ENCODE assay signal across 12 mouse cellular contexts in the genomic region with DNA sequence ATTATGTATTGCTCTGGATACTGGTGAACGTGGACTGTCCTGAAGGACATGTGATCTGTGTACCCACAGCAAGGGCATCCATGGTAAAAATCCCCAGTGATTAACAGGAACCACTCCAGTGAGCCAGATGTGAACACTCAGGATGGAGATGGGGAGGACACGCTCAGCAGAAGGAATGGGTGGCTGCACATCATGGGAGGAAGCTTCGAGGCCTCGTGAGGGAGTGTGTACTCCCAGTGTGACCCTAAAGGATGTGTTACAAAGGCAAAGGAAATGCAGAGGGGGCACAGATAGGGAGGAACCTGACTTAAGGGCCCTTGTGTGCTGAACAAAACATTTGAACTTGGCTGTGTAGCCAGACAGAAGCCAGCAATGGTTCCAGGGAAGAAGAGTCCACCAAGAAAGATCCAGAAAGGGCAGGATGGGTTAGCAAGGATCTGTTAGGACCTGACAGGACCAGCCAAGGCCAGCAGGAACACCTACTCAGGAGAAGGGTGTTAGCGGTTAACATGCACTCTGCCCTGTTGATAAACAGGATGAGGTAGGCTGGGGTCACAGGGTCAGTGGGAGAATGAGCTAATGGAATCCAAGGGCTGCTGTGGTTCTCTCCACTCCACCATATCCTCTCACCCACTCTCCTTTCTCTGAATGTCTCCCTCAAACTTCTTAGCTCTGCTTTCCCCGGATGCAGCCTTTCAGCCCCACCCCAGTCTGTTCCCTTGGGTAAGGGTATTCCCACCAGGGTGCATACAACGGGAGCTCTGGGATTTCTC. TPM values are rescaled to one million over a fixed set of nuclear protein-coding genes. Genes with fewer than 3 reads are reported as not detected.
DNase-seq lines count a peak whose midpoint lies in the region; ATAC-seq and TF ChIP-seq lines count a peak whose summit lies in the region.
"Had no signal": no experiment of that assay in that cellular context is flagged by ENCODE, and none has a peak within 500 bp of the region (broad histone marks: within the 10 kb centered on the region; RNA-seq: fewer than 3 reads in every experiment).

No protein-coding gene starts in this region.

- 0 out of 2 replicates have a peak, but pooled peaks cover 3% of the 10 kb centered on the region for H3K9me3 ChIP-seq in forebrain, embryonic 10.5 days
- H3K9me3 ChIP-seq in forebrain, embryonic 14.5 days (replicated peaks; ENCODE audit: control insufficient read depth, low read length), result no peaks in the 10 kb centered on the region; the same call in 1 of the 2 replicates
- peaks cover 4% of the 10 kb centered on the region; the same call in 1 of the 2 replicates for H3K9me3 ChIP-seq in limb, embryonic 12.5 days
- no peaks in the 10 kb centered on the region for H3K9me3 ChIP-seq in limb, embryonic 10.5 days (replicated peaks)
- H3K9me3 ChIP-seq in embryonic facial prominence, embryonic 11.5 days (replicated peaks; ENCODE audit: control insufficient read depth, low read length), result no peaks in the 10 kb centered on the region
- no peaks in the 10 kb centered on the region for H3K9me3 ChIP-seq in liver, postnatal 0 days (ENCODE audit: low read length)
- H3K9me3 ChIP-seq: limb, embryonic 15.5 days; midbrain, embryonic 10.5 days had no signal

- TF ChIP-seq CTCF in liver, postnatal 0 days (IDR thresholded peaks at IDR 0.05; ENCODE audit: low read depth), result no peak
- TF ChIP-seq CTCF in gastrocnemius, adult 2 months (IDR thresholded peaks at IDR 0.05), result no peak

- 68% methylated on average over 7 of the region's 7 CpGs for WGBS in forebrain, embryonic 10.5 days
- WGBS in forebrain, embryonic 14.5 days, result 65% methylated on average over 7 of the region's 7 CpGs
- 67% methylated on average over 7 of the region's 7 CpGs for WGBS in limb, embryonic 12.5 days
- WGBS in limb, embryonic 10.5 days, result 67% methylated on average over 7 of the region's 7 CpGs
- WGBS in embryonic facial prominence, embryonic 11.5 days, result 59% methylated on average over 7 of the region's 7 CpGs
- 40% methylated on average over 7 of the region's 7 CpGs for WGBS in liver, postnatal 0 days (ENCODE audit: insufficient replicate concordance)

- intact Hi-C loops in gastrocnemius, adult 2 months (cut with DNase I), result no loop called here

- H3K4me1 ChIP-seq in forebrain, embryonic 10.5 days, result peaks cover 21% of the 10 kb centered on the region
- H3K4me1 ChIP-seq in forebrain, embryonic 14.5 days (ENCODE audit: control insufficient read depth, insufficient read depth, low read length), result no peaks in the 10 kb centered on the region
- peaks cover 4% of the 10 kb centered on the region; the same call in 1 of the 2 replicates for H3K4me1 ChIP-seq in limb, embryonic 12.5 days (replicated peaks)
- peaks cover 17% of the 10 kb centered on the region for H3K4me1 ChIP-seq in limb, embryonic 10.5 days
- H3K4me1 ChIP-seq in embryonic facial prominence, embryonic 11.5 days (ENCODE audit: control insufficient read depth, insufficient read depth, low read length), result no peaks in the 10 kb centered on the region
- H3K4me1 ChIP-seq in liver, postnatal 0 days (ENCODE audit: insufficient read depth), result no peaks in the 10 kb centered on the region

- H3K4me3 ChIP-seq in forebrain, embryonic 10.5 days, result no peak overlapping the region
- H3K4me3 ChIP-seq in forebrain, embryonic 14.5 days (ENCODE audit: low read depth, low read length), result no peak overlapping the region
- H3K4me3 ChIP-seq in limb, embryonic 12.5 days (replicated peaks), result no peak overlapping the region
- H3K4me3 ChIP-seq in limb, embryonic 10.5 days, result no peak overlapping the region
- H3K4me3 ChIP-seq in embryonic facial prominence, embryonic 11.5 days (ENCODE audit: low read depth, low read length), result no peak overlapping the region
- H3K4me3 ChIP-seq in liver, postnatal 0 days (ENCODE audit: low read depth, low read length), result no peak overlapping the region
- no peak overlapping the region for H3K4me3 ChIP-seq in gastrocnemius, adult 2 months
- H3K4me3 ChIP-seq: heart, adult 2 months; limb, embryonic 15.5 days; midbrain, embryonic 10.5 days; myocyte had no signal

- no peak overlapping the region for H3K4me2 ChIP-seq in forebrain, embryonic 14.5 days (ENCODE audit: low read length)
- H3K4me2 ChIP-seq in limb, embryonic 12.5 days, result no peak overlapping the region
- no peak overlapping the region for H3K4me2 ChIP-seq in embryonic facial prominence, embryonic 11.5 days (ENCODE audit: low read depth, low read length)
- H3K4me2 ChIP-seq in liver, postnatal 0 days (ENCODE audit: low read depth, low read length), result no peak overlapping the region
- H3K4me2 ChIP-seq: limb, embryonic 15.5 days had no signal

- H3K27ac ChIP-seq in forebrain, embryonic 10.5 days, result peak overlapping the region; percentile 3; the same call in 1 of the 2 replicates
- H3K27ac ChIP-seq in forebrain, embryonic 14.5 days (ENCODE audit: low read depth, low read length), result no peak overlapping the region
- no peak overlapping the region for H3K27ac ChIP-seq in limb, embryonic 12.5 days
- H3K27ac ChIP-seq in limb, embryonic 10.5 days, result no peak overlapping the region
- H3K27ac ChIP-seq in embryonic facial prominence, embryonic 11.5 days (replicated peaks; ENCODE audit: low read depth, low read length), result no peak overlapping the region
- H3K27ac ChIP-seq in liver, postnatal 0 days (ENCODE audit: low read depth), result no peak overlapping the region
- H3K27ac ChIP-seq in gastrocnemius, adult 2 months, result no peak overlapping the region
- H3K27ac ChIP-seq: heart, adult 2 months; limb, embryonic 15.5 days; midbrain, embryonic 10.5 days had no signal

- no peak for ATAC-seq in forebrain, embryonic 14.5 days
- 0 out of 2 replicates have a peak, but pooled peaks have one; percentile 8 for ATAC-seq in limb, embryonic 12.5 days (ENCODE audit: insufficient number of reproducible peaks, insufficient read depth, low FRiP score, low TSS enrichment, low read depth)
- ATAC-seq in embryonic facial prominence, embryonic 11.5 days (replicated peaks; ENCODE audit: insufficient number of reproducible peaks, low FRiP score, low TSS enrichment, low read depth), result 0 out of 2 replicates have a peak, but pooled peaks have one; percentile 18
- ATAC-seq in liver, postnatal 0 days, result peak; percentile 92

- TF ChIP-seq EP300 in liver, postnatal 0 days (IDR thresholded peaks at IDR 0.05; ENCODE audit: low read depth), result no peak

- H3K27me3 ChIP-seq in forebrain, embryonic 10.5 days (ENCODE audit: poor library complexity, severe bottlenecking), result no peaks in the 10 kb centered on the region
- H3K27me3 ChIP-seq in forebrain, embryonic 14.5 days (replicated peaks; ENCODE audit: control insufficient read depth, insufficient read depth, low read length), result no peaks in the 10 kb centered on the region
- no peaks in the 10 kb centered on the region for H3K27me3 ChIP-seq in limb, embryonic 12.5 days
- no peaks in the 10 kb centered on the region for H3K27me3 ChIP-seq in limb, embryonic 10.5 days (ENCODE audit: low read depth, poor library complexity, severe bottlenecking)
- H3K27me3 ChIP-seq in embryonic facial prominence, embryonic 11.5 days (ENCODE audit: control insufficient read depth, insufficient read depth, low read length), result no peaks in the 10 kb centered on the region
- no peaks in the 10 kb centered on the region for H3K27me3 ChIP-seq in liver, postnatal 0 days (ENCODE audit: insufficient read depth, low read length)
- H3K27me3 ChIP-seq: limb, embryonic 15.5 days had no signal

- DNase-seq in forebrain, embryonic 10.5 days (ENCODE audit: extremely low spot score, low spot score), result no peak
- no peak for DNase-seq in forebrain, embryonic 14.5 days (ENCODE audit: low spot score)
- no peak for DNase-seq in limb, embryonic 10.5 days (ENCODE audit: low spot score)
- no peak for DNase-seq in embryonic facial prominence, embryonic 11.5 days (ENCODE audit: low spot score)
- peak; percentile 25 for DNase-seq in liver, postnatal 0 days
- DNase-seq in c-Kit-positive CD71-positive TER-119-positive erythroid progenitor cells, embryonic 14.5 days (ENCODE audit: low spot score), result no peak
- no peak for DNase-seq in gastrocnemius, adult 2 months

- H3K9ac ChIP-seq in forebrain, embryonic 14.5 days (ENCODE audit: low read length), result no peak overlapping the region
- H3K9ac ChIP-seq in limb, embryonic 12.5 days (replicated peaks), result no peak overlapping the region
- H3K9ac ChIP-seq in embryonic facial prominence, embryonic 11.5 days (replicated peaks; ENCODE audit: low read length), result no peak overlapping the region
- no peak overlapping the region for H3K9ac ChIP-seq in liver, postnatal 0 days (replicated peaks)
- H3K9ac ChIP-seq: limb, embryonic 15.5 days had no signal

- H3K36me3 ChIP-seq in forebrain, embryonic 10.5 days (replicated peaks), result no peaks in the 10 kb centered on the region
- no peaks in the 10 kb centered on the region for H3K36me3 ChIP-seq in forebrain, embryonic 14.5 days (ENCODE audit: control insufficient read depth, insufficient read depth, low read length)
- no peaks in the 10 kb centered on the region for H3K36me3 ChIP-seq in limb, embryonic 12.5 days
- H3K36me3 ChIP-seq in limb, embryonic 10.5 days, result no peaks in the 10 kb centered on the region
- no peaks in the 10 kb centered on the region for H3K36me3 ChIP-seq in embryonic facial prominence, embryonic 11.5 days (replicated peaks; ENCODE audit: control insufficient read depth, insufficient read depth, low read depth, low read length)
- H3K36me3 ChIP-seq in liver, postnatal 0 days (replicated peaks; ENCODE audit: insufficient read depth, low read length), result no peaks in the 10 kb centered on the region
- H3K36me3 ChIP-seq: limb, embryonic 15.5 days; midbrain, embryonic 10.5 days had no signal

RNA-seq across cellular contexts. Expression of a gene that starts 25.0 kb away (rescaled TPM):
- 10.9 and 11.9 TPM in 2 replicates for polyA plus RNA-seq in forebrain, embryonic 10.5 days (2016; fragmentation: Nextera tagmentation; extraction: Ambion mirVana)
- 18.4 and 19.3 TPM in 2 replicates for polyA plus RNA-seq in forebrain, embryonic 14.5 days (2014; fragmentation: Nextera tagmentation; extraction: Ambion mirVana)
- polyA plus RNA-seq in limb, embryonic 12.5 days (2016; fragmentation: Nextera tagmentation; extraction: Ambion mirVana), result 10.3 and 10.6 TPM in 2 replicates
- polyA plus RNA-seq in limb, embryonic 10.5 days (2016; fragmentation: Nextera tagmentation; extraction: Ambion mirVana), result 11.5 and 12.3 TPM in 2 replicates
- 10.1 and 12.0 TPM in 2 replicates for polyA plus RNA-seq in embryonic facial prominence, embryonic 11.5 days (2014; fragmentation: Nextera tagmentation; extraction: Ambion mirVana)
- 9.6 and 11.0 TPM in 2 replicates for polyA plus RNA-seq in liver, postnatal 0 days (2015; fragmentation: Nextera tagmentation; extraction: Ambion mirVana)
- total RNA-seq in gastrocnemius, adult 2 months (2021), result 1 to 10 TPM; 2.9 to 3.2 TPM
